Mouse (Mus musculus) liver, postnatal 0 days (tissue): Measurements from ENCODE around the gene Usp36.

ENCODE experiments used
- CTCF ChIP-seq: sonication (generic); IDR thresholded peaks from 2 replicates; pipeline ENCODE4 v1.5.1; 2016; ENCODE audit warnings: antibody characterized with exemption, low read depth
- EP300 ChIP-seq: IDR thresholded peaks from 2 replicates; pipeline ENCODE4 v1.6.1; 2016; ENCODE audit warnings: antibody characterized with exemption, low read depth, mild to moderate bottlenecking

DNA sequence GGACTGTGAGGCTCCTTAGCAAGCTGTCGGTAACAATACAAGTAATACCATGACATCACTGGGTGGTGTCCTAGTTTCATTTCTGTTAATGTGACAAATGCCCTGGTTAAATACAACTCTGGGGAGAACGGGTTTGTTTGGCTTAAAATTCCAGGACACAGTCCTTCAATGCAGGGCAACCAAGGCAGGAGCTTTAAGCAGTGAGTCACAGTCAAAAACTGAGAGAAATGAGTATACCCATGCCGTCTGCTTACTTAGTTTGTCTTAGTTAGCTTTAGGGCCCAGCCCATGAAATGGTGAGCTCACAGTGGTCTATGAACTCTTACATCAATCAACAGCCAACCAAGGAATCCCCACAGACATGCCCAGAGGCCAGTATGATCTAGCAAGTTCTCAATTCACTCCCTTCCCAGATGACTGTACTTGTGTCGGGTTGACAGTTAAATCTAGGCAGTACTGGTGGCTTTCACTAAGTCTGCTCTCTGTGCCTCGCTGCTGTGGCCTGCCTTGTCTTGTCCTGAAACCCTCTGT, 74.1 kb downstream of the Usp36 start:
- TF ChIP-seq EP300: no peak
- TF ChIP-seq CTCF: no peak
